Mouse (Mus musculus) bone marrow macrophage, adult 2 months (primary cell): ENCODE measurements around the gene Dyrk3. TPM values are rescaled to one million over a fixed set of nuclear protein-coding genes. Genes with fewer than 3 reads are reported as not detected.

Experiments used
- H3K27ac ChIP-seq: 2 replicates; pipeline ENCODE4 v1.5.1; 2012; ENCODE audit warnings: low read depth, low read length; ENCODE audit not compliant: insufficient read depth
- H3K4me1 ChIP-seq: 2 replicates; pipeline ENCODE4 v1.6.1; 2012; ENCODE audit warnings: low read length; ENCODE audit not compliant: control insufficient read depth, insufficient read depth
- H3K4me3 ChIP-seq: 2 replicates; pipeline ENCODE4 v1.5.1; 2012; ENCODE audit warnings: mild to moderate bottlenecking, low read length, moderate library complexity; ENCODE audit not compliant: insufficient read depth
- CTCF ChIP-seq: IDR thresholded peaks from 2 replicates; pipeline ENCODE4 v1.5.1; 2012; ENCODE audit warnings: low read depth, mild to moderate bottlenecking, low read length, moderate library complexity
- POLR2A ChIP-seq: IDR thresholded peaks from 2 replicates; pipeline ENCODE4 v1.6.1; 2012; ENCODE audit warnings: mild to moderate bottlenecking, low read depth, low read length, borderline replicate concordance
- polyA plus RNA-seq: library from polyadenylated mRNA; stranded (reverse); fragments of >200 nt; gene quantifications from 2 replicates; pipeline ENCODE4 v1.2.4, GENCODE M21; 2012; ENCODE audit not compliant: missing spikeins, insufficient read depth, insufficient read length

Dyrk3 gene
- polyA plus RNA-seq, result 0.84 and 1.1 TPM in 2 replicates

GRCm38 (mm10) chr1:131138191-131139016 lies at the start of gene Dyrk3:
Gene Dyrk3, minus strand, starts transcription at chr1:131138340.
- Histone ChIP-seq H3K4me3 (peak within 1 kb of the TSS; percentile 95), H3K4me1 (peaks cover 45% of the 10 kb centered on the region), H3K27ac (peak within 1 kb of the TSS; percentile 87)
- TF ChIP-seq POLR2A, result no peak
- TF ChIP-seq CTCF, result no peak

- Histone ChIP-seq H3K4me3 (no peak overlapping the region), H3K4me1 (peaks cover 66% of the 10 kb centered on the region), H3K27ac (no peak overlapping the region)
- no peak for TF ChIP-seq CTCF
- no peak for TF ChIP-seq POLR2A
Measured at GRCm38 (mm10) chr1:131187856-131188255, 49.7 kb upstream of the Dyrk3 start.

GRCm38 (mm10) chr1:131186995-131187394 lies 48.9 kb upstream of the Dyrk3 start:
- Histone ChIP-seq H3K27ac (no peak overlapping the region), H3K4me3 (no peak overlapping the region), H3K4me1 (peaks cover 75% of the 10 kb centered on the region)
- TF ChIP-seq CTCF (no peak), POLR2A (no peak)

GRCm38 (mm10) chr1:131185821-131186506 lies 47.8 kb upstream of the Dyrk3 start:
- Histone ChIP-seq H3K27ac (peak overlapping the region; percentile 17), H3K4me3 (no peak overlapping the region), H3K4me1 (peaks cover 78% of the 10 kb centered on the region)
- TF ChIP-seq POLR2A, result no peak
- TF ChIP-seq CTCF, result no peak

- Histone ChIP-seq H3K27ac (peak overlapping the region; percentile 39), H3K4me1 (peaks cover 78% of the 10 kb centered on the region), H3K4me3 (no peak overlapping the region)
- TF ChIP-seq CTCF (no peak), POLR2A (no peak)
Measured at GRCm38 (mm10) chr1:131184956-131185660, 47.0 kb upstream of the Dyrk3 start.

- no peak overlapping the region for H3K4me3 ChIP-seq
- TF ChIP-seq POLR2A (no peak), CTCF (no peak)
- peak overlapping the region; percentile 13; the same call in 1 of the 2 replicates for H3K27ac ChIP-seq
- peaks cover 71% of the 10 kb centered on the region for H3K4me1 ChIP-seq
Measured at GRCm38 (mm10) chr1:131184253-131184955, 46.3 kb upstream of the Dyrk3 start.

GRCm38 (mm10) chr1:131183201-131183600 lies 45.1 kb upstream of the Dyrk3 start:
- peaks cover 62% of the 10 kb centered on the region for H3K4me1 ChIP-seq
- H3K27ac ChIP-seq, result no peak overlapping the region

GRCm38 (mm10) chr1:131181642-131182527 lies 43.7 kb upstream of the Dyrk3 start:
- TF ChIP-seq POLR2A, result no peak
- peak; percentile 93 for TF ChIP-seq CTCF
- Histone ChIP-seq H3K4me1 (peaks cover 52% of the 10 kb centered on the region), H3K27ac (no peak overlapping the region), H3K4me3 (no peak overlapping the region)

More at GRCm38 (mm10) chr1:131183201-131183600, 45.1 kb upstream of the Dyrk3 start:
- H3K4me3 ChIP-seq, result no peak overlapping the region
- TF ChIP-seq POLR2A (no peak), CTCF (no peak)

- no peak for TF ChIP-seq CTCF
- TF ChIP-seq POLR2A, result no peak
- Histone ChIP-seq H3K27ac (no peak overlapping the region), H3K4me3 (no peak overlapping the region), H3K4me1 (peaks cover 39% of the 10 kb centered on the region)
Measured at GRCm38 (mm10) chr1:131180386-131180785, 42.2 kb upstream of the Dyrk3 start.
